Mouse (Mus musculus): ENCODE data around the gene Crtc1. TPM values are rescaled to one million over a fixed set of nuclear protein-coding genes. Genes with fewer than 3 reads are reported as not detected.

Crtc1 gene
- total RNA-seq (2021) = 10 to 100 TPM; 10.3 to 10.6 TPM

GRCm38 (mm10) chr8:70439055-70439847 is at the start of gene Crtc1:
TSS of gene Crtc1 (minus strand) at chr8:70439579.
- DNase-seq (ENCODE audit: low spot score) = peak; percentile 96
- intact Hi-C loops (cut with DNase I) = loop anchor here (5.0 kb wide), 1 partner anchor 63 kb away; no protein-coding TSS in a partner anchor

- intact Hi-C loops (cut with DNase I) = no loop called here
- DNase-seq (ENCODE audit: low spot score) = no peak
These were observed 49.6 kb upstream of the Crtc1 start for GRCm38 (mm10) chr8:70488931-70489470.

- no peak for DNase-seq (ENCODE audit: low spot score)
- intact Hi-C loops (cut with DNase I) = no loop called here
These were observed 48.8 kb upstream of the Crtc1 start for GRCm38 (mm10) chr8:70487993-70488796.

GRCm38 (mm10) chr8:70486941-70487520 is 47.7 kb upstream of the Crtc1 start, which contains the start of gene Tmem59l:
TSS of gene Tmem59l (minus strand) at chr8:70487358.
- DNase-seq (ENCODE audit: low spot score) = no peak
- intact Hi-C loops (cut with DNase I) = no loop called here

GRCm38 (mm10) chr8:70486191-70486681 is 46.9 kb upstream of the Crtc1 start:
- intact Hi-C loops (cut with DNase I) = no loop called here
- no peak for DNase-seq (ENCODE audit: low spot score)

GRCm38 (mm10) chr8:70482943-70483342 is 43.6 kb upstream of the Crtc1 start:
- intact Hi-C loops (cut with DNase I) = no loop called here
- no peak for DNase-seq (ENCODE audit: low spot score)

GRCm38 (mm10) chr8:70481908-70482307 is 42.5 kb upstream of the Crtc1 start:
- intact Hi-C loops (cut with DNase I) = no loop called here
- DNase-seq (ENCODE audit: low spot score) = no peak

- intact Hi-C loops (cut with DNase I) = no loop called here
- no peak for DNase-seq (ENCODE audit: low spot score)
These were observed 38.0 kb upstream of the Crtc1 start for GRCm38 (mm10) chr8:70477269-70477982.

GRCm38 (mm10) chr8:70476333-70477268 is 37.2 kb upstream of the Crtc1 start, which contains the start of gene Klhl26:
TSS of gene Klhl26 (minus strand) at chr8:70476968.
- intact Hi-C loops (cut with DNase I) = no loop called here
- peak; percentile 91 for DNase-seq (ENCODE audit: low spot score)

- DNase-seq (ENCODE audit: low spot score) = no peak
- intact Hi-C loops (cut with DNase I) = no loop called here
These were observed 32.5 kb upstream of the Crtc1 start for GRCm38 (mm10) chr8:70471856-70472255.

GRCm38 (mm10) chr8:70469938-70470337 is 30.6 kb upstream of the Crtc1 start:
- intact Hi-C loops (cut with DNase I) = no loop called here
- DNase-seq (ENCODE audit: low spot score) = no peak

- DNase-seq (ENCODE audit: low spot score) = no peak
- intact Hi-C loops (cut with DNase I) = no loop called here
These were observed 30.0 kb upstream of the Crtc1 start for GRCm38 (mm10) chr8:70469295-70469916.

- intact Hi-C loops (cut with DNase I) = no loop called here
- no peak for DNase-seq (ENCODE audit: low spot score)
These were observed 29.4 kb upstream of the Crtc1 start for GRCm38 (mm10) chr8:70468733-70469132.

GRCm38 (mm10) chr8:70467907-70468306 is 28.5 kb upstream of the Crtc1 start:
- DNase-seq (ENCODE audit: low spot score) = no peak
- intact Hi-C loops (cut with DNase I) = no loop called here

- intact Hi-C loops (cut with DNase I) = no loop called here
- no peak for DNase-seq (ENCODE audit: low spot score)
These were observed 27.9 kb upstream of the Crtc1 start for GRCm38 (mm10) chr8:70467229-70467725.

- intact Hi-C loops (cut with DNase I) = no loop called here
- DNase-seq (ENCODE audit: low spot score) = peak; percentile 50
These were observed 27.4 kb upstream of the Crtc1 start for GRCm38 (mm10) chr8:70466771-70467170.

- intact Hi-C loops (cut with DNase I) = no loop called here
- no peak for DNase-seq (ENCODE audit: low spot score)
These were observed 26.9 kb upstream of the Crtc1 start for GRCm38 (mm10) chr8:70466305-70466704.

GRCm38 (mm10) chr8:70465701-70466100 is 26.3 kb upstream of the Crtc1 start:
- intact Hi-C loops (cut with DNase I) = no loop called here
- no peak for DNase-seq (ENCODE audit: low spot score)

Measured in heart, postnatal 25 days (tissue).